Mouse (Mus musculus): ENCODE data around the gene Bahcc1.
A peak's percentile ranks its signal among the peaks of the same experiment; 100 is the strongest.

Bahcc1 gene

DNA sequence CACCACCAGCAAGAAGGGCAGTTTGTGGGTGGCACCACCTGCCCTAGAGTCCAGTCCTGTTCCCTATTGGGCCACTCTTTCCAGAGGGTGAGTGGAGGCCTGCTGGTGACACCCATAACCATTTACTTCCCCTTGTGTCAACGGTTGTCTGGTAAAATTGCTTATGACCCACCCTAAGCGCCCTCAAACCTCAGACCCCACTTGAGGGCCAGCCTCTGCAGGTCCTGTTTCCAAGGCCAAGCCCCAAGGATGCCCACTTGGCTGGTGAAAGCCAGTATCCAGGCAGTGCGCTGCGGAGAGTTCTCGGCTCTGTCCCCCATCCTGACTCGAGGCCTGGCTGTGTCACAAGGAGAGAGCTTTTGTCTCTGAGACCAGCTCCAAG, 28.0 kb downstream of the Bahcc1 start:
- no peak for DNase-seq (ENCODE audit: low spot score)

DNA sequence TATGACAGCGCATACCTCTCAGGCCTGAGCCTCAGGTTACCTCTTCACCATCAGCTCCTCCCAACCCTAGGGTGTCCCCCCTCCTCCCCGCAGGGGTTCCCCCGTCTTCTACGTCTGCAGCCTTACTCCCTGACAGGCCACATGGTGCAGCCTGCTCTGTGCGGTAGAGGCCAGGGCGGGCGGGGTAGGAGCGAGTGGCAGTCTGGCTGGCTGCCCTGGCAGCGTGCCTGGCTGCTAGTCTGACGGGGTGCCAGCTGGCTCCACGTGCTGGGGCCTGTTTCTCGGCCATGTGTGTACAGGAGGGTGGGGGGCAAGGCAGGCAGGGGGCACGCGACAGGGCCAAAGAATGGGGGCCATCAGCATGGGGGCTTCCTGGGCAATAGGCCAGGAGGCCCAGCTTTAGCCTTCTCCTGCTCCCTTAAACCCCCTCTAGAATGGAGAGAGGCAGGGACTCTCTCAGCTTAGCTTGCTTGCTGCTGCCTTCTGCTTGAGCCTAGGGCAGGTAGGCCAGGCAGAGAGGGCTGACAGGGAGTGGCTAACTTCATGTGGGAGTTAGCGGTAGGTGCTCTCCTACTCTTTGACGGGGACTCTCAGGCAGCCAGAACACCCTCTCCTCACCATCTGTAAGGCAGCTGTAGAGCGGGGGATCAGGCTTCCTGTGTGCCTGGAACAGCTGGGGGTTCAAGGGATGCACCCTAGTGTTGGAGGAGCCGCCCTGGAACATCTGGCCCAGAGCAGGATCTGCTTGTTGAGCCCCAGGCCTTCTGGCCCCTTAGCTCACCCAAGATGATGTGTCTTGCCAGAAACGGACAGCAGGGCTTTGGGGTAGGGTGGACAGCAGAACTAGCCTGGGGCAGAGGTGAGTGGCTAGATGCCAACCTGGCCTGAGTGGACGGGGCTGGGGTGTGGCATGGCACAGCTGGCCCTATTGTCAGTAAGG, 28.9 kb downstream of the Bahcc1 start:
- DNase-seq (ENCODE audit: low spot score), result peak; percentile 86

DNA sequence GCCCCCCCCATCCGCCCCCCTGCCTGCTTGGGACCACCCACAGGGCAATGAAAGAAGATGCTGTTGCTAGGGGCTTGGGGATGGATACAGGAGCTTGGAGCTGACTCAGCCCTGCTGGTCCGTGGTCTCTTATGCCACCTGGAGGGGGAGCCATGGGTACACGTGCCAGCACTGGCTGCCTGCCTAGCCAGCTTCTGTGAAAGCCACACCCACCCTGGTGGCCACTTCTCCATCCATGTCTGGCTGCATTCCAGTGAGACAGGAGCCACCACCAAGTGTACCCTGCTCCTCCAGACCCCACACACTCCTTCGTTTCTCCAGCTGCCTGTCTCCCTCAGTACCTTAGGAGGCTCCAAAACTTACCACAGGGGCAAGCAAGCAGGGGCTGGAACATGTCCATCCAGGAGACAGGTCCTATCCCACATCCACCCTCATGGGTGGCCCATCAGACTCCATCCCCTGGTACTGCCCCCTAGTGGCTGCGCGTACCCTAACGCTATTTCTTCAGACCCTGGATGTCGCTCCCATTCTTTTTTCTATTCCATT, 29.7 kb downstream of the Bahcc1 start:
- no peak for DNase-seq (ENCODE audit: low spot score)

DNA sequence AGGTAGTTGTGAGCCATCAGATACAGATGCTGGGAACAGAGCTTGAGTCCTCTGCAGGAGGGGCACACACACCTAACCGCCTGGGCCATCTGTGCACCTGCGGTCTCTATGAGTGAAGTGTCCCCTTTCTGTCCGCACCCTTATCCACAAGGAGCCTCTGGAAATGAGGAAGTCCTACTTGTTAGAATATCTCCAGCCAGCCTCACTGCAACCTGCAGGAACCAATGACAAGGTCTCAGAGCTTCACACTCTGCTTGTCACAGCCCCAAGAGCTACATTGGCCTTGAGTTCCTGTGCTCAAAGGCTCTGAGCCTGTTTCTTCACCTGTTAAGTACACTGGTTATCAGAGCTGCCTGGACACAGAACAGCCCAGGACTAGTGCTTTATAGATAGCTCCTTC, 30.4 kb downstream of the Bahcc1 start:
- DNase-seq (ENCODE audit: low spot score), result no peak

DNA sequence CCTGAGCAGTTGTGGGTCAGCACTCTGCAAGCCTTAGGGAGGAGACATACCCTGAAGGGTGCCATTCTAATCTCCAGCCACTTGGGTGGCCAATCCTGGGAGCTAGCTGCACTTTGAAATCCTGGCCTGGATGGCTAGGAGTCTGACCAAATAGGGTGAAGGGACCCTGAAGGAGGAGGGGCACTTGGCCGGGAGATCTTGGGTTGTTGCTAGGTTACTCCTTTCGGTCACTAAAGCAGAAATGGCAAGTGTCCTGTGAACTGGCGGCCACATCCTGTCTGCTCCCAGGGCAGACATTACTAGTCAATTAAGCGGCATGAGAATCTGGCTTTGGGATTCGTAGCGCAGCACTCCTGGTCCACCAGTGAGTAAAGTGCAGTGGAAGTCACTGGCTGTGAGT, 31.3 kb downstream of the Bahcc1 start:
- no peak for DNase-seq (ENCODE audit: low spot score)

DNA sequence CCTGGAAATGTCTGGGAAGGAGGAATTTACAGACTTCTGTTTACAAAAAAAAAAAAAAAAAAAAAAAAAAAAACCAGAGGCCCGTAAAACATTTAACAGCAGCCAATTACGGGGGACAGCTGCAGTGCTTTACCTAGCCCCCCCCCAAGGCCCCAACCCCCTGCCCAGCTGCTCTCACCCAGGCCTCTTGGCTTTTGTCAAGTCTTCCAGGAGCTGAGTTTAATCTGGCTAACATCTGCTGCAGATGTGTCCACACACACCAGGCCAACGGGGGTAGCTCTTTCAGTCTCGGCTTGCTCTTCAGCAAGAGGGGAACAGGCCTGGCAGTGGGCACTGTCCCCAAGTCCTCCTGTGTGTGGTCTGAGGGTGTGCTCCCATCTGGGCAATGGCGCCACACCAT, 32.7 kb downstream of the Bahcc1 start:
- no peak for DNase-seq (ENCODE audit: low spot score)

DNA sequence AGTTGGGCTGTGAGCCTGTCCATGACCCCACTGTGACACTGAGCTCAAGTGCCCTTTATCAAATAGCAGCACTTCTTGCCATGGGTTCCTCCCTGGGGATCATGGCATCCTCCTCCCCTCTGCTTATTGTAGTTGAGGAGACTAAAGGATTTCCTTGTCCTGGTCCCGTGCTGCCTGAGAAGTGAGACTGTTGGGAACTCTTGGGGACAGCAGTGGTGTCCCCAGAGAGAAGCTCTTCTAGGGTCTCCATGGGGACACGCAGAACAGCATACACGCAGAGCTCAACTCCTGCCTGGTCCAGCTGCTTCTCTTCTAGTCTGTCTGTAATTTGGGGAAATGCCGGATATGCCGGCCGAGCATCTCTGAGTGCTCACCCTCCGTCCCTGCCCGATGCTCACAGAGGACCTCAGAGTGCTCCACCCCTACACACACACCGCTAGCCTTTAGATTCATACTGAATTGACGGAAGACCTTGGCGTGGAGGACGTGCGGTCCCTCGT, 33.6 kb downstream of the Bahcc1 start:
- DNase-seq (ENCODE audit: low spot score), result no peak

DNA sequence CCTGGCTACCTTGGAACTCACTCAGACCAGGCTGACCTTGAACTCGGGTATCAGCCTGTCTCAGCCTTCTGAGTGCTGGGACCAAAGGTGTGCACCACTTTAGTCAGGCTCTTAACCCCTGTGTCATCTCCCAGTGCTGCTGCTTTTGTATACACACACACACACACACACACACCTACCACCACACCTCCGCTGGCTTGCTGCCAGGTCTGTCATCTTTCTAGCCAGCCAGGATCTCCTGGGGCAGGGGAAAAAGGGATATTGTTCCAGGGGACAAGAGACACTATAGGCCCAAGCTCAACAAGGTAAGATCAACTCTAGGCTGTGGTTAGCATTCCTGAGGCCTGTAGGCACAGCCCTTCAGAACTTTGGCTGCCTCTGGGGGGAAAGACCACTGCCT, 34.5 kb downstream of the Bahcc1 start:
- DNase-seq (ENCODE audit: low spot score), result no peak

DNA sequence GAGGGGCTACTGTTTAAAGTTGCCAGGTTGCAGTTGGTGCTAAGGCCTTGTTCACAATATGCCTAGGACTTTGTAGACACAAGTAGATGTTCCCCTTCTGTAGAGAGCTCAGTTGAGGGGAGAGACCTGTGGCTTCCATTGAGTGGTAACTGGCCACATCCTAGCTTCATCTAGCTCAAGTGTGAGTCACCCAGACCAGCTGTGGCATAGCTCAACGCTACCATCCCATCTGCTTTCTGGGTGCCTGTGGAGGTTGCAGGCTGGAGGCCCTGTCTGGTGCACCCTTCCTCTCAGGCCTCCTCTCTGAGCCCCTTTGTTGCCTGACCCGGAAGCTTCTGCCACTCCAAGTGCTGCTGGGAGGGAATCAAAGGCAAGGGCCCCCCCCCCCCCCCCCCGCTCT, 34.9 kb downstream of the Bahcc1 start:
- DNase-seq (ENCODE audit: low spot score), result no peak

DNA sequence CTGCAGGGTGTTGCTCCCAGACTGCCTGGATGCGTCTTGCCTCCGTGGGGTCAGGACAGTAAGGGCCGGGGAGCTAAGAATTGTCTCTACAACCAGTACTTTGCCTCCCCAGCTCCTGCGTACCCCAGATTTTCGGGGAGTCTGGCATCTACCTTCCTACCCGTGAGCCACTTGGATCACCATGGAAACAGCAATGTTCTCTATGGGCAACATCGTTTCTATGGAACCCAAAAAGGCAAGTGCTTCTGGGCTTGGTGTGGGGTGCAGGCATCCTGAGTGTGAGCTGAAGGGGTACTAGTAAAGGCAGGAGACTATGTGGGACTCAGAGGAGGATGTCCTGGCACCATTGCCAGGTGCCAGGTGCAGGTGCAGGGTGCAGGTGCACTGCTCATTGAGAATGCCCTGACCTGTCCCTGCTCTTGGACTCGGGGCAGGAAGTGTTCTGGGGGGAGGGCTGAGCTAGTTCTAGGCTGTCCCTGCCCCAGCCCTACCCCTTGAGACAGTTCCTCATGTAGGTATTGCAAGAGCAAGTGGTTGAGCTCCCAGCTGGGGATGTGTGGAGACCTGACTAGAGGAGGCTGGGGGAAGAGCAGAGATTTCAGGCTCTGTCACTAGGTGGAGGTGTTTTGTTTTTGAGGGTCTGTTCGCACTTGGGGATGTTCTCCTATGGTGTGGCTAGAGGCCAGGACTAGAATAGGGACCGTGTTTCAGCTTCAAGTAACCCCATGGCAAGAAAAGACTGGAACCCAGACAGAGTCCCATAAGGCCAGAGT, 35.6 kb downstream of the Bahcc1 start:
- no peak for DNase-seq (ENCODE audit: low spot score)

DNA sequence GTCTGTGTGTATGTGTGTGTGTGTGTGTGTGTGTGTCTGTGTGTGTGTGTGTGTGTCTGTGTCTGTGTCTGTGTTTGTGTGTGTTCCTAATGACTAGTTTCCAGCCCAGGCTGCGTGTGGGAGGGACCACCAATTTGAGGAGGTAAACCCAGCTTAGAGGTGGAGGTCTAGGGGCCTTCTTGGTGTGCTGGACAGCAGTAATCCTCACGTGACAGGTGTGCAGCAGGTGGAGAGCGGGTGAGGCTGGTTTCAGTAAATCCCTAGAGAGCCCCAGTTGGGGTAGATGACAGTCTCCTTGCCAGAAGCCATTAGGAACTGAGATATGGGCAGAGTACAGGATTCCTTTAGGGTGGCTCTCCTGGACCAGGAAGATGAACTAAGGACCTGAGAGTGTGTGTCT, 36.3 kb downstream of the Bahcc1 start:
- DNase-seq (ENCODE audit: low spot score), result no peak

DNA sequence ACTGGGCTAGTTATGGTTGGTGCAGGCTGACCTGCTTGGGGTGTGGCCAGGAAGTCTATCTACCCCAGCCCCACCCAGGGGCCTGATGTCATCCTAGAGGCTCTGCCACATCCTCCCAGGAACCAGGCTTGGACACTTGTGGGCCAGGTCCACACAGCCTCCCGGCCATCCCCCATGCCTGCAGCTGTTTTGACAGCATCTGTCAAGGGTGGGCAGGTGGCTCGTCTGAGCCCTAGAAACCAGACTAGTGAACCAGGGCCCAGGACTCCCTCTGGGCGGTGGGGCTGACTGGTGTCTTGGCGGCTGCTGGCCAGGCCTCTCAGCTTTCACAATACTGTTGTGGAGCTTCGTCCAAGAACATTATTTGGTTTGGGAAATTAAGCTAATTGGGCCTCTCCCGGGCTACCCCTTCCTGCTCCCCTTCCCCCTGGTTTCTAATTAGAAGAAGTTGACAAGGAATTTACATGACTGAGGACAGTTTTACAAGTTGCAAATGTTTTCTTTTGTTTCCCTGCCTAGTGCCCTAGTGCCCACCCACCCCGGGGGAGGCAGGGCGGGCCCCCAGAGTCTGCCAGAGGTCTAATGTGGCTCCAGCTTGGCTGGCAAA, 36.9 kb downstream of the Bahcc1 start:
- DNase-seq (ENCODE audit: low spot score), result no peak

DNA sequence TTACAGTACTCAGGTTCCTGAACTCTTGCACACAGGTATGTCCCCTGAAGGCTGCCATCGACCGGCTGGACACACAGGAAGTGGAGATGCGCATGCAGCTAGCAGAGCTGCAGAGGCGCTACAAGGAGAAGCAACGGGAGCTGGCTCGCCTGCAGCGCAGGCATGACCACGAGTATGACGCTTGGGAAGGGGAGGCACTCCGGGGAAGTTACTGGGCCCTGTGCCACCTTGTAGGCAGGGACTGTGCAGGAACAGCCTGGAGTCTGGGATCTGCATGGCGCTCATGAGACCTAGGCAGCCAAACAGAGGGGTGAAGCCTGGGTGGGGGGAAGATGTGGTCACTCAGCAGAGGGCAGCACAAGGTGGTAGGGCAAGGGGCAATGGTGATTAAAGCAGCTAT, 46.6 kb downstream of the Bahcc1 start:
- no peak for DNase-seq (ENCODE audit: low spot score)

DNA sequence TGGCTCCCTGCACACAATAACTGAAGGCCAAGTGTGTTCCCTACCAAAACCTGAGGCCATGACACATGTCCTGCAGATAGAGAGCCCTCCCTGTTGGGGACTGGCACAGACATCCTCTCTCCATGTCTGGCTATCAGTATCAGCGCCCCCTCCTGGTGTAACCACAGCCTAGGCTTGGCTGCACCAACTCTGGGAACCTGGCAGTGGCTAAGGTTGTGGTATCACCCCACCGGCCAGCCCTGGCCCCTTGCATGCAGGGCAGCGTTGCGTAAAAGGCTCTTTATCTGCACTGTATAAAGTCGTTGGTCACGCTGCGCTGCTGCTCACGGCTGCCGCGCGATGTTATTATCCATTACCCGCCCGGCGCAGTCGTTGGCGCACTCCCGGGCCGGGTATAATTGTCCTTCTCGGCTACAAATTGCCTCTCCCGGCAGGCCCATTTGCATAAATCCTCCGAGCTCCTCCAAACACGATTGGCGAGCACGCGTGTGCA, 47.6 kb downstream of the Bahcc1 start:
- DNase-seq (ENCODE audit: low spot score), result no peak

DNA sequence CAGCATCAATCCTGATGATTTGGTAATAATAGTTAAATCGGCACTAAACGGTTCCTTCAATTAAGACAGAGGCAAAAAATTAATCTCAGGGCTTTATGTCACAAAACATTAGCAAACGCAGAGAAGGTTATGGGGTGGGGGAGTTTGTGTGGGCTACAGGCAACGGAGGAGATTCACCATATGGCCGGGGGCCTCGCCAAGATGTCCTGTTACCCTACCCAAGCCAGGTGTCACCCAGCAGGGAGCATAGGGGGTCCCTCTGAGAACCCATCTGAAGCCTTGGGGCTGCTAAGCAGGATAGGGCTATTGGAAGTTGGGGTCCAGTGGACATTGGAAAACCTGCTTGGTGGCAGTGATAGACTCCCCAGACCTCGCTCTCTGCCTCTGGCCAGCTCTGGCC, 48.0 kb downstream of the Bahcc1 start:
- DNase-seq (ENCODE audit: low spot score), result no peak

DNA sequence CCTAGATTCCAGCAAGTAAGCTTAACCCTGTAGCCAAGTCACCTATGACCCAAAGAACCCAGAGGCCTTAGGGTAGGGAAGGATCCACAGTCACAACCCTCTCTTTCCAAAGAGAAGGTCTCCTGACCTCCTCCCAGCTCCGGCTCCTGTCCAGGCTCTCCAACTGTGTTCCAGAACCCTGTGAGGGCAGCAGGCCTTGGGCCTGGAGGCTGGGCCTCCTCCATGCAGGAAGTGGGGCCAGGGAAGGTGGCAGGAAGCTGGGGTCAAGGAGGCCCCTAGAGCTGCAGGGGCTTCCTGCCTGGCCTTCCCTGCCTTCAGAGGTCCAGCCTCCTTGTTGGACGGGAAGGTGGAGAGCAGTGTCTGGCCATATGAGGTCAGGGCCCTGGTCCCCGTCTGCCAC, 48.5 kb downstream of the Bahcc1 start:
- DNase-seq (ENCODE audit: low spot score), result no peak

DNA sequence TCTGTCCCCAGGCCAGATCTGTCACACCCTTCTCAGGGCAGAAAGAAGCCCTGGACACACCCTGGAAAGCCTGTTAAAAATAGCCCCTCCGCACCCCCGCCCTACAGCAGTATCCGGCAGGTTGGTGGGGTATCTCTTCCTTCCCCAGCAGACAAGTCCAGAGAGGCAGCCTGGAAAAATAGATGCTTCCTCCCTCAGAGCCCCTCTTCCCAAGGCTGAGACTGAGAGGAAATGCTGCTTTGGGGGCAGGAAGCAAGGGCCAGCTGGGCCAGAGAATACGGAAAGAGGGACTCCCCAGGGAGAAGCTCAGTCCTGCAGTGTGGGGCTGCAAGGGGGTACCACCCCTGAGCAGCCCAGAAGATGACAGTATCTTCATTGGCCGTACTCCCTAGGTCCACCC, 50.8 kb downstream of the Bahcc1 start:
- no peak for DNase-seq (ENCODE audit: low spot score)

DNA sequence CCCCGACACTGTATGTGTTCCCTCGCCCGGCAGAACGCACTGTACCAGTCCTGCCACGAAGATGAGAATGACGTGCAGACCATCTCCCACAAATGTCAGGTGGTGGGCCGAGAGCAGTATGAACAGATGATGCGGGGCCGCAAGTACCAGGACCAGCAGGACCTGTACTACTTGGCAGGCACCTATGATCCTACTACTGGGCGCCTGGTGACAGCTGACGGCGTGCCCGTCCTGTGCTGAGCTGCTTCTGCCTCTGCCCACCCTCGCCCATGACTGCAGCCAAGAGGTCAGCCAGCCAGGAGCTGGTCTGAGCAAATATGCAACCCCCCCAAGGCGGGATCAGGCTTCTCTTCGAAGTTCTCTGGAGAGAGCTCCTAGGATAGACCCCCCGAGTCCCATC, 56.9 kb downstream of the Bahcc1 start:
- no peak for DNase-seq (ENCODE audit: low spot score)

DNA sequence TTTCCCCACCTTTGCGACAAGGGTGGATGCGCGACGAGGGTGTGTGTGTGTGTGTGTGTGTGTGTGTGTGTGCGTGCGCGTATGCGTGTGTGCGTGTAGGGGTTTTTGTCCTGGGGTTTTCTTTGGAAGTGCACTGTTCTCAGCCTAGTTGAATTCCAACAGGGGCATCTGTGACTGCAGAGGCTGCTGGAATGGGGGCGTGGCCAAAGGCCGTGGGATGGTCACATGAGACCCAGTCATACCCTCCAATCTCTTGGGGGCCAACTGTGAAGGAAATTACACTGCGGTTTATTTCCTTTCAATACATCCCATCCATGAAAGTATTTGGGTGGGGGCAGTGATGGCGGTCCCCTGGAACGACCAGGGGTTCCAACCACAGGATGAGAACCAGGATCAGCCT, 57.5 kb downstream of the Bahcc1 start:
- DNase-seq (ENCODE audit: low spot score), result no peak

DNA sequence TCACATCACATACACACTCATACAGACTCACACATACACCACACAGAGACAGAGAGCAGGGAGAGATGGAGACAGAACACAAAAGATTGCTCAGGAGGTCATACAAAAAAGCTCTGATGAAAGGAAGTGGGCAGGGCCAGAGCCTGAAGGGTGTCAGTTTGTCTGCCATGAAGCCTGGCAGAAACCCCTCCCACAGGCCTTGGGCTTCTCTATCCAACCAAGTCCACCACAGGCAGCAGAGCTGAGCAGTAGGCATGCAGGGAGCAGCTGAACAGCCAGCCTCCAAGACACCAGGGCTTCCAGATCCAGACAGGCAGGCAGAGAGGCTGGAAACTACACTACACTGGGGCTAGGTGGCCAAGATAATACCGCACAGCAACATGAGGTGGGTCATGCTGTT, 61.0 kb downstream of the Bahcc1 start:
- DNase-seq (ENCODE audit: low spot score), result no peak

DNA sequence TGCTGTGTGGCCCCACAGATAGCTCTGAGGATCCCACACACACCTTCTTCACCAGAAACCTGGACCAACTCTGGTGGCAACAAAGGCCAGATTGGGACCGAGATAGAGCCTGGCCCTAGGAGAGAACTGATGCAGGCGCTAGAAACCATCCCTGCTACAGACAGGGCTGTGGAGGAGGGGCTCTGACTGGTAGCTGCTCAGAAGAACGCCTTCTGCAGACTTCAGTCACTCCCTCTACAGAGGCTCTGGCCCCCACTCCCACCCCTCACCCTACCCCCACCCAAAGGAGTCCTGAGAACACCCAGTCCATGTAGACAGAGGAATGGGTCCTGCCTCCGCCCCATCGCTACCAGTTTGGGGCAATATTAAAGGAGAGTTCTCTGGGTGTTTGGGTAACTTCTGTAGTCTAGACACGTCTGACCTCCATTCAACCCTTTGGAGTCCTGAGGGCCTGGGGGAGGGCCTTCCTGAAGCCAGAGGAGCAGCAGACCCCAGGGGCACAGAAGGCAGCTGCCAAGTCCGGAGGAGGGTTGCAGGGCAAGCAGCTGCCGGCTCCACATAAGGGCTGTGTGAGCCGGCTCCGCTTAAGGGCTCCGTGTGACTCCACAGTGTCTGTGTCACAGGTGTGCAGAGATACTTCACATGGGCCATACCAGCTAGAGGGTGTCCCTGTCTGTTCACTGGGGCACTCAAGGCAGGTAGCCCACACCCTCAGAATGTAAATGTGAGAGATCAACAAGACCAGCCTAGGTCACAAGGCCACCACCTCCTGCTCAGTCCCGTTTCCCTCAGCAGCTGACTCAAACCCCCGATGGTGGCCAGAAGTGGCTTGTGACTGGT, 63.8 kb downstream of the Bahcc1 start:
- no peak for DNase-seq (ENCODE audit: low spot score)
